Mouse (Mus musculus) intestine, embryonic 16.5 days (tissue): ENCODE results near the gene Ptger1. TPM values are rescaled to one million over a fixed set of nuclear protein-coding genes. Genes with fewer than 3 reads are reported as not detected.

Experiments
- ATAC-seq: fragments of 200-750 bp; cut with Nextera tagmentation; 2 replicates; pipeline ENCODE4 v1.8.0; 2017; ENCODE audit warnings: moderate TSS enrichment, moderate library complexity
- H3K27ac ChIP-seq: fragments of 300-500 bp; sonication (generic); 2 replicates; pipeline ENCODE4 v1.5.1; 2014; ENCODE audit warnings: mild to moderate bottlenecking, low read length
- H3K27me3 ChIP-seq: fragments of 300-500 bp; sonication (generic); replicated peaks from 2 replicates; pipeline ENCODE4 v1.6.1; 2014; ENCODE audit warnings: low read length, control low read depth, mixed read lengths; ENCODE audit not compliant: control insufficient read depth, insufficient read depth
- H3K36me3 ChIP-seq: fragments of 300-500 bp; sonication (generic); 2 replicates; pipeline ENCODE4 v1.6.1; 2014; ENCODE audit warnings: low read length, control low read depth; ENCODE audit not compliant: control insufficient read depth, insufficient read depth
- H3K4me1 ChIP-seq: fragments of 300-500 bp; sonication (generic); 2 replicates; pipeline ENCODE4 v1.6.1; 2014; ENCODE audit warnings: low read length, control low read depth, mixed read lengths; ENCODE audit not compliant: control insufficient read depth, insufficient read depth
- H3K4me2 ChIP-seq: fragments of 300-500 bp; sonication (generic); 2 replicates; pipeline ENCODE4 v1.6.1; 2014; ENCODE audit warnings: low read depth, low read length, control low read depth
- H3K4me3 ChIP-seq: fragments of 300-500 bp; sonication (generic); 2 replicates; pipeline ENCODE4 v1.5.1; 2014; ENCODE audit warnings: mild to moderate bottlenecking, low read length
- H3K9ac ChIP-seq: fragments of 300-500 bp; sonication (generic); 2 replicates; pipeline ENCODE4 v1.6.1; 2014; ENCODE audit warnings: low read depth, low read length
- H3K9me3 ChIP-seq: fragments of 300-500 bp; sonication (generic); 2 replicates; pipeline ENCODE4 v1.6.1; 2016; ENCODE audit warnings: low read length, control low read depth; ENCODE audit not compliant: control insufficient read depth
- WGBS: fragments of 180-500 bp; shearing (Covaris S2); extraction: QIAGEN DNeasy Blood & Tissue Kit; methylation state at CpG from one replicate; pipeline ENCODE4 v1.1.7; 2014; 5-methylcytosine and 5-hydroxymethylcytosine counted together
- polyA plus RNA-seq: library from polyadenylated mRNA; unstranded; fragments of >200 nt; fragmentation: Nextera tagmentation; extraction: Ambion mirVana; gene quantifications from 2 replicates; pipeline ENCODE4 v1.2.1, GENCODE M21; 2015

Ptger1 gene
- polyA plus RNA-seq, 1 experiment from 2014 or later, result 1.2 TPM

- no peak for ATAC-seq
- Histone ChIP-seq H3K4me3 (peak overlapping the region; percentile 97), H3K9me3 (no peaks in the 10 kb centered on the region), H3K27me3 (no peaks in the 10 kb centered on the region), H3K4me2 (peak overlapping the region; percentile 64), H3K27ac (no peak overlapping the region), H3K9ac (peak overlapping the region; percentile 94; the same call in 1 of the 2 replicates), H3K36me3 (peaks cover 16% of the 10 kb centered on the region), H3K4me1 (peaks cover 12% of the 10 kb centered on the region)
- 53% methylated on average over 2 of the region's 2 CpGs for WGBS
Observed at GRCm38 (mm10) chr8:83716563-83716962, 50.1 kb downstream of the Ptger1 start.

GRCm38 (mm10) chr8:83719048-83719447, 52.6 kb downstream of the Ptger1 start:
- Histone ChIP-seq H3K4me3 (no peak overlapping the region), H3K9me3 (no peaks in the 10 kb centered on the region), H3K9ac (no peak overlapping the region), H3K4me1 (peaks cover 12% of the 10 kb centered on the region), H3K27me3 (no peaks in the 10 kb centered on the region), H3K27ac (no peak overlapping the region), H3K36me3 (peaks cover 34% of the 10 kb centered on the region), H3K4me2 (no peak overlapping the region)
- no peak for ATAC-seq
- 77% methylated on average over 2 of the region's 2 CpGs for WGBS

- ATAC-seq, result no peak
- no peaks in the 10 kb centered on the region for H3K9me3 ChIP-seq
- H3K36me3 ChIP-seq, result peaks cover 35% of the 10 kb centered on the region
- peaks cover 12% of the 10 kb centered on the region for H3K4me1 ChIP-seq
- no peak overlapping the region for H3K27ac ChIP-seq
- H3K9ac ChIP-seq, result no peak overlapping the region
- H3K27me3 ChIP-seq, result no peaks in the 10 kb centered on the region
- H3K4me2 ChIP-seq, result no peak overlapping the region
- no peak overlapping the region for H3K4me3 ChIP-seq
- WGBS, result 88% methylated on average over 2 of the region's 2 CpGs
Observed at GRCm38 (mm10) chr8:83719693-83720092, 53.2 kb downstream of the Ptger1 start.

- Histone ChIP-seq H3K27me3 (no peaks in the 10 kb centered on the region), H3K27ac (no peak overlapping the region), H3K4me1 (peaks cover 7% of the 10 kb centered on the region), H3K9me3 (no peaks in the 10 kb centered on the region), H3K4me3 (no peak overlapping the region), H3K36me3 (peaks cover 45% of the 10 kb centered on the region), H3K9ac (no peak overlapping the region), H3K4me2 (no peak overlapping the region)
- ATAC-seq, result no peak
- 84% methylated on average over 25 of the region's 25 CpGs for WGBS
Observed at GRCm38 (mm10) chr8:83721405-83722025, 55.0 kb downstream of the Ptger1 start.

Other genes with a start within 250 kb of the Ptger1 start
- gene Scoc, start 208.3 kb upstream of the Ptger1 start, polyA plus RNA-seq, result 99.2 and 106 TPM in 2 replicates
- not detected in 2 replicates for gene Olfr370, start 130.9 kb upstream of the Ptger1 start, polyA plus RNA-seq
- gene Ndufb7, start 100.0 kb upstream of the Ptger1 start, polyA plus RNA-seq, result 418 and 429 TPM in 2 replicates
- gene Tecr, start 58.7 kb upstream of the Ptger1 start, polyA plus RNA-seq, result 660 and 691 TPM in 2 replicates
- 46.7 and 52.0 TPM in 2 replicates for gene Dnajb1, start 58.5 kb upstream of the Ptger1 start, polyA plus RNA-seq
- gene Gipc1, start 14.0 kb upstream of the Ptger1 start, polyA plus RNA-seq, result 153 and 171 TPM in 2 replicates
- 19.9 and 29.6 TPM in 2 replicates for gene Pkn1, start 32.5 kb downstream of the Ptger1 start, polyA plus RNA-seq
- 204 and 224 TPM in 2 replicates for gene Ddx39, start 48.5 kb downstream of the Ptger1 start, polyA plus RNA-seq
- 39.5 TPM in 2 replicates for gene Adgre5, start 74.6 kb downstream of the Ptger1 start, polyA plus RNA-seq
- gene Adgrl1, start 233.4 kb downstream of the Ptger1 start, polyA plus RNA-seq, result 7.9 and 8.1 TPM in 2 replicates